Mouse (Mus musculus) testis, postnatal 14 days (tissue): ENCODE measurements around the gene Gja3.

Source experiments
- DNase-seq: peaks from one replicate; pipeline ENCODE4 v3.0.0; 2021; ENCODE audit warnings: low spot score

Gene Gja3

DNA sequence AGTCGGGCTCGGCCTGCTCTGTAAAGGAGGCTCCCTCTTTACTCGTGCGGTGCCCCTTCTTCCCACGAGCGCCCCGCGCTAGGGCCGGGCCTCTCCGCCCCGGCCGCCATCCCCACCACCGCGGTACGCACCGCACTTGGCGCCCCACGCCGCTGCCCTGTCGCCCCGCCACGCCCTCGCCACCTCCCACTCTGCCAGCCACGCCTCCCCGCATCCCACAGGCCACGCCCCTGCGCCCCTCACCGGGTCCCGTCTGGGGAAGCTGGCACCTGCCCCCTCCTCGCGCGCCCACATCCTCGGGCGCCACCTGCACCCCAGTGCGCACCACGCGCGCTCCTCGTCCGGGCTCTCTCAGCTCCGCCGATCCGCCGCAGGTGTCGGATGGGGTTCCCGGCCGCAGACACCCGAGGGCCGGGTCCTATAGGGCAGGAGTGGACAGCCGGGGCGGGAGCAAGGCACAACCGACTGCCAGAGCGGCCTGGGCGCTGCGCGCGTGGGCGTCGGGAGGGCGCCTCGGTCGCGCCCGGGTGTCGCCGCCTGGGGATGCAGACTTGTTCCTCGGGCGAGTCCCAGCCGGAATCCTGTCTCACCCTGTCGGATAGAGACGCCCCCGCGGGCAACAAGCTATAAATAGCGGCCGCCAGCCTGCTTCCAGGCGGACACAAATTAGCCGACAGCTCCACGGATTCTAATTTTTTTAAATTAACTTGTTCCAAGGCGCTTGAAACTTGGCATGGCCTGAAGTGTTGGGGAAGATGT, at the start of gene Gja3:
Gja3 (minus strand) TSS at position 538 of the 759 bp plus-strand sequence.
- peak; percentile 76 for DNase-seq

- DNase-seq: no peak
Observed at GRCm38 (mm10) chr14:57107091-57107490, 49.2 kb upstream of the Gja3 start.

GRCm38 (mm10) chr14:57105721-57106120, 47.8 kb upstream of the Gja3 start:
- DNase-seq: no peak

- DNase-seq: no peak
Observed at GRCm38 (mm10) chr14:57105111-57105510, 47.2 kb upstream of the Gja3 start.

DNA sequence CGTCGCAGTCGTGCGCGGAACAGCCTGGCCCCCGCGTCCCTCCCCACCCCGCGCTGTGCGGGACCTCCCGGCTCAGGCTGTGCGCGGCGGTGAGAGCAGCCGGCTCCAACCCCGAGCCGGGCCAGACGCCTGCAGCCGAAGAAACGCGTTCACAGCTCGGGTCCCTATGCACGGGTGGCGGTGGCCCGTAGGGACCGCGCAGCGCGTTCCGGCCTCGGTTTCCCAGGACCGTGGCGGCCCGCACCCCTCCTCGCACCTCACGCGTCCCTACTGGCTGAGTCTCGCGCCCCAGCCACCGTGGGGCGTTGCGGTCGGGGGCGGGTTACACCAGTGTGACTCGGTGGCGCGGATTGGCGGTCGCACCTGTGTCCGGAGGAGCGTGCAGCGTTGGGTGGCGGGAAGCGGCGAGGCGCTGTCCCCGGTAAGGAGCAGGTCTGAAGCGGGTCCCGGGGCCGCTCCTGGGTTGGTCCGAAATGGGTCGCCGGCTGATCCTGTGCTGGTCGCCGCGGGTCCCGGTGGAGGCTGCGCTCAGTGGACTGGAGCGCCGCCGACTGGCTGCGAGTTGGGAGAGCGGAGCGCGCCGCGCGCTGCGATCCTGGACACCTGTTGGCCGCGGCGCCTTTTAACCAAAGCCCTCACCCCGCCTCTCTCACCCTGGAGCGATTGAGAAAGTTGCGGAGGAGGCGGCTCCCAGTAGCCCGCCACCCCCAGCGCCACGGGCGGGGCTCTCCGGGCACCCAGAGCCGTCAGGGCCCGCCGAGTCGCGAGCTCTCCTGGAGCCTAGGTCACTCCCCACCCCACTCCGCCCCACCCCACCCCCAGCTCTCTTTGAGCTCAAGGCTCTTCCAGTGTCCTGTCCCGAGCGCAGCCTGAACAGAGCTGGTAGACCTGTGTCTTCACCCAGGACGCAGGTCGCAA, 46.5 kb upstream of the Gja3 start, which contains the start of gene Gjb2:
Gjb2 (minus strand) TSS at position 597 of the 918 bp plus-strand sequence.
- DNase-seq: peak; percentile 56

DNA sequence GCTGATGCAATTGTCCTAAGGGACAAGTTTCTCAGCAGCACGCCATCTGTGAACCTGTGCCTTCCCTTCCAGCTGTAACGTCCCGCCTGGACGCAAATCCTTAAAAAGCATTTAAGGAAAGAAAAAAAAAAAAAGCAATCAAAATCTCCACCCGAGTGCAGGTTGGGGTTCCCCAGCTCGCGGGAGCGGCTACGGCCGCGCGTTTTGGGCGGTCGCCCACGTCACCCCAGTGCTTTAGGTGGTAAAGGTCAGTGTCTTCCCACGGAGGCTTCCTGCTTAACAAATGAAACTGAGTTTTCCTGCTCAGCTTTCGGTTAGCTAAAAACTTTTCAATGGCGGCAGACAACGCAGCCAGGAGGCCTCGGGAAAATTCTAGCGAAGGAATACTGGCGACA, 45.8 kb upstream of the Gja3 start:
- no peak for DNase-seq

DNA sequence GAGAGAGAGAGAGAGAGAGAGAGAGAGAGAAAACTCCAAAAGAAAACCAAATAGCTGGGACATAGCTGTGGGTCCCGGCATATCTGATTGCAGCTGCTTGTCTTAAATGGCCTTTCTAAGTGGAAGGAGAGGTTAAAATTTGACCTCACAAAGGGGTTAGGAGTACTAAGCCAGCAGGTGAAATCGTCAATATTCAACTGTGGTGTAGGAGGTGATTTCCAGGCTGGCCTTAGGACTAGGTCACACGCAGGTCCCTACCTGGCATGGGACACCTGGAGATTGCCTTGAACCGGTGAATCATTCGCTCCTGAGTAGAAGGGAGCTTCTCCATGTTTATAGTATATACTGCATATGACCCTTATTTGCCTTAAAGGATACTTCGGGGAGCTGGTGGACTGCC, 45.2 kb upstream of the Gja3 start:
- DNase-seq: no peak

- no peak for DNase-seq
Observed at GRCm38 (mm10) chr14:57101623-57102022, 43.7 kb upstream of the Gja3 start.

- DNase-seq: no peak
Observed at GRCm38 (mm10) chr14:57095855-57096254, 38.0 kb upstream of the Gja3 start.

DNA sequence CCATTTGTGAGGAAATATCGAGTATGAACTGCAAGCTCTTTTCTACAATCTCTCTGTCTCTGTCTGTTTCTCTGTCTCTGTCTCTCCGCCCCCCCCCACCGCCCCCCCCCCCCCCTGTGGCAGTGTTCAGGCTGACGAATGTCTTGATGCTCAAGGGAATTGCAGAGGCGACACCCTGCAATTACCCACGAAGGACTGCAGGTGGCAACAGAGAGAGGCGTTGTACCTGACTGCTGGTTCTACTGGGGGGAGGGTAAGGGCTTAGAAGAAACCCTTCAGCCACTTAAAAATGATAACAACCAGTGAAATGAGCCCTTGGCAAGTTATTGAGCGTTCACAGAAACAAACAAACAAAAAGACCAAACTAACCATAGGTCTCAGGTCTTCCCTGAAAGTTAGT, 35.1 kb upstream of the Gja3 start:
- DNase-seq: peak; percentile 38

DNA sequence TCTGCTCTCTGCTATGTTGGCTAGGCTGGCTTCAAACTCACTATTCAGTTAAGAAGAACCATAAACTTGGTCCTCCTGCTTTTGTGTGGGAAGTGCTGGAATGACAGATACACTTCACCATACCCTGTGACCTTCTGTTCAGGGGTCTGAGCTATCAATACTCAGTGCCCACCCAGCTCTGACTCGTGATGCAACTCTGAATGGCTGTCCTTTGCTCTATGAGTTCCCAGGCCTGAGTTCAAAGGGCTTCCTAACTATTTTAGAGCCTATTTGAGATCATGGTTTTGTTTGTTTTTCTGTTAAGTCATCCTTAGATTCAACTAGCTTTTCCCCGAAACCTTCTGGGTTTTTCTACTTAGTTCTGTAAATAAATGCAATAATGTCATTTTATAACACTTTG, 32.1 kb upstream of the Gja3 start:
- DNase-seq: no peak

DNA sequence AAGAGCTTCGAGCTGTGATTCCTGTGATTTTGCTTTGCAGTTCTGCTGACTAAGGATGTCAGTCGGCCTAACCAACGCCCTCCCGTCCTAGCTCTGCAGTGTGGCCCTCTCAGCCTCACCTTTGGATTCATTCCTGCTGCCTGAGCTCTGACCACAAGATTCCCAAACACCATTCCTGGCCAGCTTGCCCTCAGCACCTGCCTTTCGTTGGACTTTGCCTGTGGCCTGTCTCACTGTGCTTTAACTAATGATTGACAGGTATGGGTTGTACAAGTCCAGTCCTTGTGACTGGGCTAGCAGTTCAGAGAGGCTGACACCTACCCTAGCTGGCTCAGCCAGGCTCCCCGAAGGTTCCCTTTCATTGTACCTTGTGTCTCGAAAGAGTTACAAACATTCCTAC, 31.2 kb upstream of the Gja3 start:
- peak; percentile 18 for DNase-seq

- no peak for DNase-seq
Observed at GRCm38 (mm10) chr14:57084180-57084668, 26.3 kb upstream of the Gja3 start.

DNA sequence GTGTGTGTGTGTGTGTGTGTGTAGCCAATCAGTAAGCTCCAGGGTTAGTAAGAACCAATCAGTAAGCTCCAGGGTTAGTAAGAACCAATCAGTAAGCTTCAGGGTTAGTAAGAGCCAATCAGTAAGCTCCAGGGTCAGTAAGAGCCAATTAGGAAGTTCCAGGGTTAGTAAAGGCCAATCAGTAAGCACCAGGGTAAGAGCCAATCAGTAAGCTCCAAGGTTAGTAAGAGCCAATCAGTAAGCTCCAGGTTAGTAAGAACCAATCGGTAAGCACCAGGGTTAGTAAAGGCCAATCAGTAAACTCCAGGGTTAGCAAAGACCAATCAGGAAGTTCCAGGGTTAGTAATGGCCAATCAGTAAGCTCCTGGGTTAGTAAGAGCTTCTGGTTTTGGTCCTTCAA, 25.0 kb upstream of the Gja3 start:
- DNase-seq: no peak

GRCm38 (mm10) chr14:57075537-57075936, 17.6 kb upstream of the Gja3 start:
- no peak for DNase-seq

GRCm38 (mm10) chr14:57069906-57070305, 12.0 kb upstream of the Gja3 start:
- peak; percentile 43 for DNase-seq

- DNase-seq: no peak
Observed at GRCm38 (mm10) chr14:57066053-57066452, 8.2 kb upstream of the Gja3 start.

GRCm38 (mm10) chr14:57060052-57060451, 2.2 kb upstream of the Gja3 start:
- DNase-seq: peak; percentile 55

DNA sequence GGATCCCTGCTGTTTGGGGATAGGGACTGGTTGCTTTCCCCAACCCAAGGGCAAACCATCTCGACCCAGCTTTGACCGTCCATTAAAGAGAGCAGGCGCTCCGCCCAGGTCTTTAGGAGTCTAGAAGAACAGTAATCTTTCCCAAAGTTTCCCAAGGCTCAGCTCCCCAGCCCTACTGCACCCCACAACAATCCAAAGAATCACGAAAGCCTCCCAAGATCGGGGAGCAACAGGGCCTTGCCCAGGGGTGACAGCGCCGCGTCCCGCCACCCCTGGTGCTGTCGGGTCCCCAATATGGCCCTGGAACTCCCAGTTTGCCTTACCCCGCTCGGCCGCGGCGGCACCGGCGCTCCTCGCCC, 717 bp downstream of the Gja3 start:
- DNase-seq: no peak

- DNase-seq: no peak
Observed at GRCm38 (mm10) chr14:57052713-57053112, 5.2 kb downstream of the Gja3 start.

- no peak for DNase-seq
Observed at GRCm38 (mm10) chr14:57043863-57044262, 14.0 kb downstream of the Gja3 start.

- no peak for DNase-seq
Observed at GRCm38 (mm10) chr14:57041439-57041838, 16.5 kb downstream of the Gja3 start.

GRCm38 (mm10) chr14:57034926-57035498, 22.9 kb downstream of the Gja3 start:
- no peak for DNase-seq
